Mouse (Mus musculus): ENCODE measurements around the gene Ankar.

Gene Ankar

GRCm38 (mm10) chr1:72711684-72712083 lies 11.3 kb upstream of the Ankar start:
- no peak for DNase-seq (ENCODE audit: low read depth, low spot score)

- DNase-seq (ENCODE audit: low read depth, low spot score): peak; percentile 74
Observed at GRCm38 (mm10) chr1:72710753-72711653, 10.6 kb upstream of the Ankar start, which contains the start of gene Rpl37a. Rpl37a (plus strand) TSS chr1:72711290.

DNA sequence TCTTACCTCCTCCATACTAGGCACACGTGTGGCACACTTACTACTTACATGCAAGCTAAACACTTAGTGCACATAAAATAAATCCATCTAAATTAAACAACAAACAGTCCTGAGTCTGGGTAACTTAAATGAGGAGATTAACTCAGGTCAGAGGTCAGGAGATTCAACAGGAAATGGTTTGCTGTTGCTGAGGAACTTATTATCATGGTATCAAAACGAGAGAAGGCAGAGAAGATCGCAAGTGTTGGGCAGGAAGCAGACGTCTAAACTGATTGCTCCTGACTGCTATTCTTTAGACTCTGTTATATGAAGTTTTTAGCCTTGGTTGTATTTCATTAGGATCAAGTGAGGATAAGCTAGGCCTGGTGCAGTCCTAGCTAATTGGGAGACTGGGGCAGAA lies 7.1 kb upstream of the Ankar start:
- no peak for DNase-seq (ENCODE audit: low read depth, low spot score)

GRCm38 (mm10) chr1:72698651-72699050 lies 1.7 kb downstream of the Ankar start:
- DNase-seq (ENCODE audit: low read depth, low spot score): no peak

GRCm38 (mm10) chr1:72696256-72696655 lies 4.1 kb downstream of the Ankar start:
- DNase-seq (ENCODE audit: low read depth, low spot score): peak; percentile 60

GRCm38 (mm10) chr1:72673070-72673469 lies 27.3 kb downstream of the Ankar start:
- no peak for DNase-seq (ENCODE audit: low read depth, low spot score)

DNA sequence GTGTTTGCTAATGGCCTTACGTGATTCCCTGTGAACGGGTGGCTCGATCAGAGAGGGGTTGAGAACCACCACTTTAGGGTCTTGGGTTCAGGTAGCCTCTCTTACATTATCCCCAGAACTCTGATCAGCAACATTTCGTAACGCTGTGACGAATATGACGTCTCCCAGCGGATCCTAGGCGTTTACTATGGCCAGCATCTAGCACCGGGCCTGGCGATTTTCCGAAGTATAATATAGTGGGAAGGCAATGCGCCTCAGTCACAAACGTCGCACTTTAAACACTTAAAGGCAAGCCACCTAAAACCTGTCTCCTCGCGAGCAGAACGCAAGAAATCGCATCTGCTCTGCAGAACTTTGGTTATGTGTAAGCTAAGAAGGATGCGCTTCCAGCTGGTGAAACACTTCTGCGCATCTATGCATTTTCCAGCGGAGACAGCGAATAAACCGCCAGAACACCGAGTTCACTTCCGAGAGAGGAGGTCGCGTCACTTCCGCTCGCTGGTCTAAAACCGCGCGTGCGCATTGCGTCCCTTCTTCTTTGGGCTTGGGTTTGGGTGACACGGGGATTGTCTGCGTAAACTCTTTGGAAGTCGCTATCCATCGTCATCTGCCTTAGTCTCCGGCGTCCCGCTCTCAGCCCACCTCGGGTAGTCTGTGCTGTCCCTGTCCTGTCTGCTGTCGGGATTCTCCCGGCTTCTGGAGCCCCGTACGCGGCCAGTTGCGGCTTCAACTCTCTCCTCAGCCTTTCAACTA lies 59.5 kb downstream of the Ankar start:
- DNase-seq (ENCODE audit: low read depth, low spot score): peak; percentile 63

- DNase-seq (ENCODE audit: low read depth, low spot score): no peak
Observed at GRCm38 (mm10) chr1:72635221-72635620, 65.2 kb downstream of the Ankar start.

DNA sequence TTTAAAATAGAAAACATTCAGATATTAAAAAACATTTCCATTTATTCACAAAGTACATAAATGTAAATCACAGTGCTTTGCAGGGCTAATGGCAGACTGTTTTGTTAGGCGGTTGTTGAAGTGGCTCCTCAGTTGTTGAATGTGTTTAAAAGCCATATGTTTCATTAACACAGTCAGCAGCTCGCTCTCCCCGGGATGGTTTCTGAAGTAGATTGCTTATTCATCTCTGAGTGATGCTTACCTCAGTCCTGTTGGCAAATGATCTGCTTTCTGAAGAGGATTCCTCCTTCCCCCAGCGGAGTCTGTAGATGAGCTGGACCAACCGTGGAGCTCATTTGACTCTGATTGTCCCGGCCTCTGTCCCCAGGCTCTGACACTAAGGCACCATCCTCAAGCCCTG lies 88.2 kb downstream of the Ankar start:
- DNase-seq (ENCODE audit: low read depth, low spot score): no peak

GRCm38 (mm10) chr1:72609887-72610877 lies 90.2 kb downstream of the Ankar start:
- no peak for DNase-seq (ENCODE audit: low read depth, low spot score)

GRCm38 (mm10) chr1:72609129-72609528 lies 91.2 kb downstream of the Ankar start:
- no peak for DNase-seq (ENCODE audit: low read depth, low spot score)

DNA sequence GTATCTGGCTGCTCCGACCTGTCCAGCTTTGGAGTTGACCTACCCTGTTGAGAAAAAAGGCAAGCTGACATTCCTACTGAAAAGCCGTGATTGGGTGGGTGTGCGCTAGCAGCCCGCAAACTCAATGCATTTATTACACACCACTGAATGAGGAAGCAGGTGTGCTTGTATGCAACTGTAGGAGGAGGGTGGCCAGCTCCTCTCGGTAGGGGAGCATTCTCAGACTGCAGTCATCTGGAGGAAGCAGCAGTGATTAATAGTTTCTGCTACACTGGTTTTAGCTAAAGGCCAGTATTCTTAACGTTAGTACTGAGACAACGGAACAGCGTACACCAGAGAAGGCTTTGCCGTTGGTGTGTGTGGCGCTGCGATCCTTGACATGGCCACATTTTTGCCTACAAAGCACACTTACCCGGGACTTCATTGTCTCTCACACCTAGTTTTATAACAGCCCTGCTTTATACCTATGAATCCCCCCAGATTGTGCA lies 94.1 kb downstream of the Ankar start:
- DNase-seq (ENCODE audit: low read depth, low spot score): no peak

GRCm38 (mm10) chr1:72602803-72603202 lies 97.6 kb downstream of the Ankar start:
- no peak for DNase-seq (ENCODE audit: low read depth, low spot score)

- DNase-seq (ENCODE audit: low read depth, low spot score): no peak
Observed at GRCm38 (mm10) chr1:72602186-72602585, 98.2 kb downstream of the Ankar start.

DNA sequence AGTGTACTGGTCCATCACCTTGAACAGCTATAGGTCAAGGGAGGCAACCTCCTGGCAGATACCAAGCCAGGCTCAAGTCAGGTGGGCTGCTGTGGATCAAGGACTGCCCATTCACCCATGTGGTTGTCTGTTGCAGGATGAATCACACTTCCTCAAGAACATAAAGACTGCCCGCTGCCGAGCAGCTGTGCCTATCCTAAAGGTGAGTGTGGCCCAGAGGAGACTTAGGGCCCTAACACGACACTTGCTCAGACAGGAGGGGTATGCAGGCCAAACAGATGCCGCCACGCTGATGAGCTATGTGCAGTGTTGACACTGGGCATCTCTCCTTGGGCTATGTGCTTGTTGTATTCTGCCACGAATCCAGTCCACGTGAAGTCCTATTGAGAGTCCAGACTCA lies 99.1 kb downstream of the Ankar start:
- no peak for DNase-seq (ENCODE audit: low read depth, low spot score)

DNA sequence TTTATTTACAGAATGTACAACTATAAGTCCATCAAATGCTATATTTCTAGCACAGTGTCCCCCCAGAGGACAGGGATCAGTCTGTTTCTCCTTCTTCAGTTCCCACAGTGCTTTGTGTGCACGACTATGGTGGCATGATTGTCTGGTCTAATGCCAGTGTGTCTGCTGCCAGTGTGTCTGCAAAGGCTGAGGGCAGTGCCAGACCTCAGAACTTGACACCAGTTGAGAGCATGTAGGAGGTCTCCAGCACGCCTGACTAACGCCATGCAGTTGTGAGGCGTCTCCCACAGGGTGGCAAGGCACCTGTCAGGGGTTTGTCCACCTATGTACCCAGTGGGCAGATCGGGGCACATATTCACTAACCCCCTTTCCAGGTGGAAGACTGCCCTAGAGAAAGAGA lies 99.6 kb downstream of the Ankar start:
- DNase-seq (ENCODE audit: low read depth, low spot score): no peak

DNA sequence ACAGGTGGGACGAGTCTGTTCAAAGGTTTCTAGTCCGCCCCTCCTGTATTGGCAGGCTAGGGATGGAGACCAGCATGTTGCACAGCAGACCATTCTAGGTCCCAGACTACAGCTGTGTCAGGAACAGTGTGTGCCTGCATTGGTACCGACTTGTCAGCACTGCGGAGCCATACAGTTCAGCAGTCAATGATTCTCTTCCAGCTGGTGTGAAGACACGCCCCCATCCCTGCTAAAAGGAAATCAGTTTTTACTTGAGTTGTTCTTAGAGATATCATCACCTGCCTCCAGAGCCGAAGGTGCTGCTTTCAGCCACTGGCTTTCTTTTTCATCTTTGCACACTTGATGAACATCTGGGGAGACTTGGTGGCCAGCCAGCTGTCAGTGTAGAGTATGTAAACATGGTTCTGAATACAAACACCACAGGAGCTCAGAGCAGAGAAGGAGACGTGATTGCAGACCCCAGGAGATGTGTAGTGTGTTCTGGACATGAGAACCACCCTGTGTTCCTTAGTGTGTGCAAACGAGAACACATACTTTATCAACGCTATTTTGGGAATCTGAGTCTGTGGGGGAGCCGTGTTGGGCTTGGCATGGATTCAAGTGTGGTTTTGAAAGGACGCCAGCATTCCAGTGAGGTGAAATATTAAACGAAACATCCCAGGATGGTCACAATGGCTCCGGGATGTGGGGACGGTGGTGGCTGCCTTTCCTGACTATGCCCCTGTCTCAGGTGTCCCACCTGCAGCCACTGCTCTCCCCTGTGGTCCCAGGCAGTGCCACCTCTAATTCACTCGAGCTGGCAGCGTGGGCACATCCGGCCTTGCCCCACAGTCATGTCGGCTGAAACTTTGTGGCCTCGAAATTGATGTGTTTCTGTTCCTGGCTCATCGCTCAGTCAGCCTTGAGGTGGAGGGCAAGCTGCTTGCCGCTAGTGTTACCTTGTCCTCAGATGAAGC lies 101.0 kb downstream of the Ankar start:
- DNase-seq (ENCODE audit: low read depth, low spot score): no peak

GRCm38 (mm10) chr1:72596231-72596630 lies 104.1 kb downstream of the Ankar start:
- no peak for DNase-seq (ENCODE audit: low read depth, low spot score)

- no peak for DNase-seq (ENCODE audit: low read depth, low spot score)
Observed at GRCm38 (mm10) chr1:72595686-72596085, 104.7 kb downstream of the Ankar start.

DNA sequence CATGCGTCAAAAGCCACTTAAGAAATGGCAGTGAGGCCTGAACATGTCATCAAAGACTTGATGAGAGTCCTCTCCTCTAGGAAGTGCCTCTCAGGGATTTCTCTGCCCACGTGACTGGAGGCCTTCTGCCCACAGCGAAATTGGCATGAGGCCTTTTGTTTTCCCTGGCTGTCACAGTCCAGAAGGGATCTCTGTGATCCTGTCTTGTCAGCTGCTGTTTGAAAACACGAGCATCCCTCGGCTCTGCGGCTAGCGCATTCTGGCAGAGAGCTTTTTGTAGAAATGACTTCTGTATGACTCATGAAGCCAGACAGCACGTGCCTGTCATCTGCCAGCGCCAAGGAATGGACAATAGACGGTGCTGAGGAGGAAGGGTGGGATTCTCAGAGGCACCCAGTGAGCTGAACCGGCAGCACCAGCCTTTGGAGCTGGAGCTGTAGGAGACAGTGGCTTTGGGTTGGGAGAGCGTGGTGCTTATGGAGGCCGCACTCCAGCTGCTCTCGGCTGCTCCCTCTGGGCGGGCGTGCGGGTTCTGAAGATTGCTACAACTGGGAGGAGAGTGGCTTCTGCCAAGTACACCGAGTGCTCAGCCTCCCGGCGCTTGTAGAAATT lies 106.9 kb downstream of the Ankar start:
- DNase-seq (ENCODE audit: low read depth, low spot score): no peak

All from WW6 (cell line).